Mouse (Mus musculus) forebrain, postnatal 0 days (tissue): ENCODE measurements around the gene Ptp4a2. TPM values are rescaled to one million over a fixed set of nuclear protein-coding genes. Genes with fewer than 3 reads are reported as not detected.
"Not testable (repeated sequence)": the region's sequence is repeated elsewhere in the genome, so short reads cannot be mapped to it uniquely, and the experiment has no call there.

Source experiments
- ATAC-seq: fragments of 200-750 bp; cut with Nextera tagmentation; 2 replicates; pipeline ENCODE4 v1.8.0; 2017; ENCODE audit warnings: mild to moderate bottlenecking, moderate library complexity
- DNase-seq: peaks from one replicate; pipeline ENCODE4 v3.0.0-alpha.2; 2015
- H3K27ac ChIP-seq: fragments of 300-500 bp; sonication (generic); 2 replicates; pipeline ENCODE4 v1.5.1; 2014; ENCODE audit warnings: low read depth, mild to moderate bottlenecking, antibody characterized with exemption, low read length, moderate library complexity, mixed read lengths
- H3K27me3 ChIP-seq: fragments of 300-500 bp; sonication (generic); 2 replicates; pipeline ENCODE4 v1.6.1; 2014; ENCODE audit warnings: mild to moderate bottlenecking, low read length, mixed read lengths; ENCODE audit not compliant: insufficient read depth
- H3K36me3 ChIP-seq: fragments of 300-500 bp; sonication (generic); 2 replicates; pipeline ENCODE4 v1.6.1; 2014; ENCODE audit warnings: mild to moderate bottlenecking, moderate library complexity; ENCODE audit not compliant: insufficient read depth
- H3K4me1 ChIP-seq: fragments of 300-500 bp; sonication (generic); 2 replicates; pipeline ENCODE4 v1.6.1; 2014; ENCODE audit warnings: antibody characterized with exemption; ENCODE audit not compliant: insufficient read depth
- H3K4me2 ChIP-seq: fragments of 300-500 bp; sonication (generic); 2 replicates; pipeline ENCODE4 v1.6.1; 2014; ENCODE audit warnings: low read depth, mild to moderate bottlenecking, moderate library complexity
- H3K4me3 ChIP-seq: fragments of 300-500 bp; sonication (generic); 2 replicates; pipeline ENCODE4 v1.5.1; 2014; ENCODE audit warnings: low read depth, low read length, mixed read lengths
- H3K9ac ChIP-seq: fragments of 300-500 bp; sonication (generic); 2 replicates; pipeline ENCODE4 v1.6.1; 2014; ENCODE audit warnings: mild to moderate bottlenecking
- H3K9me3 ChIP-seq: fragments of 300-500 bp; sonication (generic); 2 replicates; pipeline ENCODE4 v1.6.1; 2016; ENCODE audit warnings: low read length
- CTCF ChIP-seq: sonication (generic); IDR thresholded peaks from 2 replicates; pipeline ENCODE4 v1.5.1; 2016; ENCODE audit warnings: antibody characterized with exemption, control low read depth, low read depth
- WGBS: fragments of 180-500 bp; shearing (Covaris S2); extraction: QIAGEN DNeasy Blood & Tissue Kit; methylation state at CpG from one replicate; pipeline ENCODE4 v1.1.7; 2014; 5-methylcytosine and 5-hydroxymethylcytosine counted together
- polyA plus RNA-seq: library from polyadenylated mRNA; unstranded; fragments of >200 nt; fragmentation: Nextera tagmentation; extraction: Ambion mirVana; gene quantifications from 2 replicates; pipeline ENCODE4 v1.2.1, GENCODE M21; 2015
- total RNA-seq: library from RNA; depleted of rRNA; stranded (reverse); fragments of >200 nt; gene quantifications from 2 replicates; pipeline ENCODE4 v1.2.3, GENCODE M21; 2014; rRNA removed

The Ptp4a2 gene
- total RNA-seq (123 and 131 TPM in 2 replicates), polyA plus RNA-seq (252 and 270 TPM in 2 replicates)

DNA sequence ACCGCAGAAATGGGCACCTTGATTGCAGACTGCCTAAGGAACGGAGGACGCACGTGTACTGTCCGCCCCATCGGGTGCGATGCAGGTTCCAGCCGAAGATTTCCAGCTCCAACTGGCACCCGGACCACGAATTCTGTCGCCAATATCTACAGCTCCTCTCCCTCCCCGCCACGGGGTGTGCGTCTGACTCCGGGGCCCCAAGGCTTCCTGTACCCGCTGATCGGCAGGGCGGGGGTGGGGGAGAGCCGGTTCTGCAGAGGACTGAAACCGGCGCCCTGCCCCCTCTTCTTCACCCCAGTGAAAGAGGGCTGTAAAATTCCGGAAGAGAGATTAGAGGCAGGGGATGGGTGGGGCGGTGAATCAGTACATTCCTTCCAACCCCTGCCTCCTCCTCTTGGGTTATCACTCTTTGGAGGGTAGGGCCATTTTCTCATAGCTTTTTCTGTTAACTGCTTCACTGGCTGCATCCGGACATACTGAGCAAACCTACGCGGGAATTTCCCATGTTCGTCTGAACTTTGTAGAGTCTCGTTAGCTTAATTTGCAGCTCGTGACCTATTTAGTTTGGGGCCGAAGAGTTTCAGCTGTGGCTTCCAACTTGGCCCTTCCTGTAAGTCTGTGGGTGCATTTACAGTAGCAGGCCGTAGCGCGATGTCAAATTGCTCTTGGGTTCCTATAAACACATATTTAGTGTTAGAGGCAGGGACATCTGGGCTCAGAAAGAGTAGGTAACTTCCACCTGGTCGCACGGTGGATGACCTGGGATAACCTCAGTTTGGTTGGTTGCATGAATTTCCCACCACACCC lies at the start of gene Ptp4a2:
TSS of gene Ptp4a2 (plus strand) at position 422 of the 807 bp plus-strand sequence.
- no peaks in the 10 kb centered on the region for H3K36me3 ChIP-seq
- no peaks in the 10 kb centered on the region for H3K4me1 ChIP-seq
- H3K9me3 ChIP-seq: no peaks in the 10 kb centered on the region
- no peaks in the 10 kb centered on the region for H3K27me3 ChIP-seq
- no peak within 1 kb of the TSS for H3K27ac ChIP-seq
- no peak for TF ChIP-seq CTCF
- peak within 1 kb of the TSS; percentile 31; the same call in 1 of the 2 replicates for H3K9ac ChIP-seq
- DNase-seq (no peak), ATAC-seq (no peak; the same call in 1 of the 2 replicates)
- WGBS: 22% methylated on average over 35 of the region's 35 CpGs
- H3K4me3 ChIP-seq: peak within 1 kb of the TSS; percentile 16
- H3K4me2 ChIP-seq: peak within 1 kb of the TSS; percentile 45

DNA sequence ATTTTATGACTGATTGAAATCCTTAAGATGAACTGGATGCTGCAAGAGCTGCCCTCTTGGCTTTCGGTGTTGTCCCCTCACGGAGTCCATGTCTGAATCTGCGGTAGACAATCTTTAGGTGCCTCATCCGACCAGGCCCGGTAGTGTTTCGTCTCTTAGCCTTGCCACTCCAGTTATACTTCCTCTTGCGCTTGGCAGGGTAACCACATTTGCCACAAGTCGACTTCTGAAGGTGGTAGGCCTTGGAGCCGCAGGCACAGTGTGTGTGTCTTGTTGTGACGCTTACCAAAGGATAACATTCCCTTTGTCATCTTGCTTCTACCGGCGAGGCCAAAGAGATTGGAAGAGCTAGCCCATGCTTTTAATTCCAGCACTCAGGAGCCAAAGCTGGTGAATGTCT lies 49.4 kb upstream of the Ptp4a2 start:
- no peak overlapping the region for H3K4me3 ChIP-seq
- H3K4me1 ChIP-seq: no peaks in the 10 kb centered on the region
- no peak overlapping the region for H3K4me2 ChIP-seq
- no peak overlapping the region for H3K27ac ChIP-seq
- no peaks in the 10 kb centered on the region for H3K9me3 ChIP-seq
- no peaks in the 10 kb centered on the region for H3K27me3 ChIP-seq
- ATAC-seq (no peak), DNase-seq (no peak)
- no peaks in the 10 kb centered on the region for H3K36me3 ChIP-seq
- 92% methylated on average over 12 of the region's 12 CpGs for WGBS
- no peak overlapping the region for H3K9ac ChIP-seq
- TF ChIP-seq CTCF: no peak

GRCm38 (mm10) chr4:129762496-129762895 lies 48.5 kb upstream of the Ptp4a2 start:
- not testable (repeated sequence) for ATAC-seq, H3K4me3 ChIP-seq, H3K27ac ChIP-seq, H3K4me2 ChIP-seq, H3K4me1 ChIP-seq, H3K9me3 ChIP-seq, H3K9ac ChIP-seq, H3K36me3 ChIP-seq, DNase-seq, H3K27me3 ChIP-seq
- 94% methylated on average over 1 of the region's 1 CpGs for WGBS

GRCm38 (mm10) chr4:129765351-129765750 lies 45.7 kb upstream of the Ptp4a2 start:
- ATAC-seq (no peak), DNase-seq (no peak)
- no peak overlapping the region for H3K4me3 ChIP-seq
- no peak overlapping the region for H3K9ac ChIP-seq
- H3K4me1 ChIP-seq: no peaks in the 10 kb centered on the region
- no peak for TF ChIP-seq CTCF
- 89% methylated on average over 3 of the region's 3 CpGs for WGBS
- H3K27ac ChIP-seq: no peak overlapping the region
- no peaks in the 10 kb centered on the region for H3K36me3 ChIP-seq
- no peaks in the 10 kb centered on the region for H3K27me3 ChIP-seq
- no peak overlapping the region for H3K4me2 ChIP-seq
- H3K9me3 ChIP-seq: no peaks in the 10 kb centered on the region

- Histone ChIP-seq H3K4me3 (no peak overlapping the region), H3K9me3 (no peaks in the 10 kb centered on the region), H3K27me3 (no peaks in the 10 kb centered on the region), H3K9ac (no peak overlapping the region), H3K4me1 (0 out of 2 replicates have a peak, but pooled peaks cover 9% of the 10 kb centered on the region), H3K27ac (no peak overlapping the region), H3K36me3 (no peaks in the 10 kb centered on the region), H3K4me2 (no peak overlapping the region)
- no peak for ATAC-seq
- no peak for DNase-seq
- 48% methylated on average over 8 of the region's 8 CpGs for WGBS
- TF ChIP-seq CTCF: no peak
Observed at GRCm38 (mm10) chr4:129767782-129768181, 43.2 kb upstream of the Ptp4a2 start.

GRCm38 (mm10) chr4:129768742-129769141 lies 42.3 kb upstream of the Ptp4a2 start:
- not testable (repeated sequence) for H3K4me3 ChIP-seq, H3K4me1 ChIP-seq, H3K9ac ChIP-seq, H3K36me3 ChIP-seq, DNase-seq, H3K4me2 ChIP-seq, H3K9me3 ChIP-seq, H3K27ac ChIP-seq, ATAC-seq, H3K27me3 ChIP-seq
- 89% methylated on average over 3 of the region's 3 CpGs for WGBS

- no peak overlapping the region for H3K9ac ChIP-seq
- no peak overlapping the region for H3K4me2 ChIP-seq
- TF ChIP-seq CTCF: no peak
- no peaks in the 10 kb centered on the region for H3K36me3 ChIP-seq
- no peaks in the 10 kb centered on the region for H3K27me3 ChIP-seq
- 63% methylated on average over 6 of the region's 6 CpGs for WGBS
- ATAC-seq (no peak), DNase-seq (no peak)
- no peak overlapping the region for H3K4me3 ChIP-seq
- H3K4me1 ChIP-seq: 0 out of 2 replicates have a peak, but pooled peaks cover 9% of the 10 kb centered on the region
- no peak overlapping the region for H3K27ac ChIP-seq
- H3K9me3 ChIP-seq: no peaks in the 10 kb centered on the region
Observed at GRCm38 (mm10) chr4:129770600-129770999, 40.4 kb upstream of the Ptp4a2 start.
